Mouse (Mus musculus) kidney, adult 9 months (tissue): Measurements from ENCODE around the gene Olfr1066.
"Not testable (repeated sequence)": the region's sequence is repeated elsewhere in the genome, so short reads cannot be mapped to it uniquely, and the experiment has no call there.

Experiments
- DNase-seq: peaks from one replicate; pipeline ENCODE4 v3.0.0; 2022

Olfr1066 gene

GRCm38 (mm10) chr2:86456169-86456568 is at the start of gene Olfr1066:
Gene Olfr1066, minus strand, starts transcription at chr2:86456269.
- DNase-seq: no peak

- DNase-seq: no peak
Measured at GRCm38 (mm10) chr2:86487286-86487685, 31.2 kb upstream of the Olfr1066 start, which contains the start of gene Olfr228. Gene Olfr228, minus strand, starts transcription at chr2:86487386.

- peak; percentile 52 for DNase-seq
Measured at GRCm38 (mm10) chr2:86464442-86465109, 8.5 kb upstream of the Olfr1066 start.

GRCm38 (mm10) chr2:86460434-86460833 is 4.4 kb upstream of the Olfr1066 start:
- no peak for DNase-seq

- not testable (repeated sequence) for DNase-seq
Measured at GRCm38 (mm10) chr2:86450491-86450890, 5.6 kb downstream of the Olfr1066 start, which contains the start of gene Olfr1065. Gene Olfr1065, minus strand, starts transcription at chr2:86450591.

GRCm38 (mm10) chr2:86442101-86442500 is 14.0 kb downstream of the Olfr1066 start:
- not testable (repeated sequence) for DNase-seq

- DNase-seq: not testable (repeated sequence)
Measured at GRCm38 (mm10) chr2:86428511-86428910, 27.6 kb downstream of the Olfr1066 start.

GRCm38 (mm10) chr2:86426649-86427048 is 29.4 kb downstream of the Olfr1066 start, which contains the start of gene Olfr1062:
Gene Olfr1062, minus strand, starts transcription at chr2:86426749.
- DNase-seq: not testable (repeated sequence)

- DNase-seq: no peak
Measured at GRCm38 (mm10) chr2:86413950-86414349, 42.1 kb downstream of the Olfr1066 start, which contains the start of gene Olfr1061. Gene Olfr1061, minus strand, starts transcription at chr2:86414050.
